Mouse (Mus musculus): ENCODE measurements at regions not wholly inside any gene's neighbourhood (a gene's known extent, or its start where the extent isn't known, plus 50 kb on each side); places are given as distances from the start of the nearest gene placed in this dataset.

DNA sequence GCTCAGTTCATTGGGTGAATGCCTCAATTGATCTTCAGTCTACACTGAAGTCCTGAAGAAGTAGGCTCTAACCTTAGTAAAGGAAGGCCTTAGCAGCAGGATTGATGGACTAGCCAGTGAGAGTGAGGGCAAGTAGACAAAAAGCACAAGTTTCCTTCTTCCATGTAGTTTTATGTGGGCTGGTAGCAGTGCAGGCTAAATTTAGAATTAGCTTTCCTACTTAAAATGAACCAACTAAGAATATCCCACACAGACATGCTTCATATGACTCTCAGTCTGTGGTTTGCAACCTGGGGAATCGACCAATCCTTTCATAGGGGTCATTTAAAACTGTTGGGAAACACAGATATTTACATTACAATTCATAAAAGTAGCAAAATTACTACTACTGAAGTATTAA lies 922.2 kb upstream of the Got2 start:
- Histone ChIP-seq H3K9ac (no peak overlapping the region), H3K4me1 (no peaks in the 10 kb centered on the region), H3K27ac (replicated peaks) (no peak overlapping the region), H3K36me3 (no peaks in the 10 kb centered on the region), H3K4me3 (no peak overlapping the region), H3K9me3 (no peaks in the 10 kb centered on the region), H3K27me3 (replicated peaks) (no peaks in the 10 kb centered on the region), H3K4me2 (no peak overlapping the region)
- 61% methylated on average over 1 of the region's 1 CpGs for WGBS
- no peak for ATAC-seq (ENCODE audit: extremely low read depth, insufficient number of reproducible peaks, low FRiP score, low TSS enrichment)

Data from heart, embryonic 13.5 days (tissue).